Mouse (Mus musculus) embryonic fibroblast, embryonic 13.5 days (primary cell): ENCODE data around the gene Polr1d.

Experiments
- CTCF ChIP-seq: IDR thresholded peaks from 2 replicates; pipeline ENCODE4 v1.5.1; 2011; ENCODE audit warnings: mild to moderate bottlenecking, control low read depth, low read length, moderate library complexity, borderline replicate concordance; ENCODE audit not compliant: insufficient read depth
- POLR2A ChIP-seq: IDR thresholded peaks from 2 replicates; pipeline ENCODE4 v1.6.1; 2011; ENCODE audit warnings: low read depth, mild to moderate bottlenecking, control low read depth, low read length, moderate library complexity

DNA sequence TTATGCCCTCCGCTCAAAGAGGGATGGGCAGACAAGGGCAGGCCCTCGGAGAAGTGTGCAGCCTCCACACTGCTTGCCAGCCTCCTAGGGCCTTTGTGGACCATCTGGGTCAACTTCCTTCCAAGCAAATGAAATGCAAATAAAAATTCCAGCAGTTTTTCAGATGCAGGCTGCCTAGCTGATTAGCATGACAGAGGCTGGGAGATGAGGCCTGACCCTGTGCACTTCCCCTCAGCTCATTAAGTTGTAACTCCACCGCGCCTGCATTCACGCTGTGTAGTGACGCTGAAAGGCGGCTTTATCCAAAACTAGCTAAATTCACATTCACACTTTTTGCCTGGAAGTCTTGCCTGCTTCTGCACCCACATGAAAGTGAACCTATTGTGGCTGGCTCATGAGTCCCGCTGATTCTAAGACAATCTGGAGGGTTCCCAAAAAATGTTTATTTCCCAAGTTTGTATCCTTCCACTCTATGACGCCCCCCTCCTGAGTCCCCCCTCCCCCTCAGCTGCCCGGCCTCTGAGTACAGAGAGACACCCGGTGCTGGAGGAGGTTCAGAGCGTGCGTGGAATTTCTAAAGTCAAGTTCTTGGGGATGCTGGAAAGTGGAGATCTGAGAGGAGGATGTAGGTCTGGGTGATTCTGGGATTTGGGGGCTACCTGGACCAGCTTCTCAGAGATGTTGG lies 78.7 kb downstream of the Polr1d start:
- TF ChIP-seq CTCF (no peak), POLR2A (no peak)
